Mouse (Mus musculus) cerebellum, adult 2 months (tissue): ENCODE data around the gene Camsap2. TPM values are rescaled to one million over a fixed set of nuclear protein-coding genes. Genes with fewer than 3 reads are reported as not detected.

Source experiments
- DNase-seq, 2 experiments: peaks; one replicate each; pipeline ENCODE4 v3.0.0; 2021
- H3K27ac ChIP-seq: fragments of 200-500 bp; 2 replicates; pipeline ENCODE4 v1.5.1; 2012; ENCODE audit warnings: low read length, control low read depth, inconsistent platforms; ENCODE audit not compliant: insufficient read depth
- H3K27me3 ChIP-seq: fragments of 200-500 bp; 2 replicates; pipeline ENCODE4 v1.6.1; 2012; ENCODE audit warnings: inconsistent platforms, mild to moderate bottlenecking, low read length, moderate library complexity; ENCODE audit not compliant: control insufficient read depth, insufficient read depth
- H3K4me1 ChIP-seq: fragments of 200-500 bp; 2 replicates; pipeline ENCODE4 v1.6.1; 2011; ENCODE audit warnings: low read length; ENCODE audit not compliant: control insufficient read depth, insufficient read depth
- H3K4me3 ChIP-seq: fragments of 200-500 bp; replicated peaks from 2 replicates; pipeline ENCODE3; 2011; ENCODE audit warnings: mild to moderate bottlenecking, low read depth, low read length, control low read depth; ENCODE audit not compliant: insufficient read depth
- CTCF ChIP-seq: fragments of 200-500 bp; IDR thresholded peaks from 2 replicates; pipeline ENCODE4 v1.5.1; 2011; ENCODE audit warnings: low read depth, mild to moderate bottlenecking, control low read depth, low read length, moderate library complexity, borderline replicate concordance; ENCODE audit not compliant: insufficient read depth
- POLR2A ChIP-seq: fragments of 200-500 bp; IDR thresholded peaks from 2 replicates; pipeline ENCODE4 v1.6.1; 2011; ENCODE audit warnings: low read length, control low read depth, borderline replicate concordance; ENCODE audit not compliant: insufficient read depth
- WGBS: fragments of 180-500 bp; shearing (Covaris S2); methylation state at CpG from one replicate; pipeline ENCODE4 v1.1.7; 2018; 5-methylcytosine and 5-hydroxymethylcytosine counted together
- polyA plus RNA-seq: library from polyadenylated mRNA; depleted of rRNA; stranded (reverse); fragments of >200 nt; gene quantifications from 2 replicates; pipeline ENCODE4 v1.2.3, GENCODE M21; 2012; rRNA removed

Gene Camsap2
- polyA plus RNA-seq, 1 experiment = 51.1 TPM

DNA sequence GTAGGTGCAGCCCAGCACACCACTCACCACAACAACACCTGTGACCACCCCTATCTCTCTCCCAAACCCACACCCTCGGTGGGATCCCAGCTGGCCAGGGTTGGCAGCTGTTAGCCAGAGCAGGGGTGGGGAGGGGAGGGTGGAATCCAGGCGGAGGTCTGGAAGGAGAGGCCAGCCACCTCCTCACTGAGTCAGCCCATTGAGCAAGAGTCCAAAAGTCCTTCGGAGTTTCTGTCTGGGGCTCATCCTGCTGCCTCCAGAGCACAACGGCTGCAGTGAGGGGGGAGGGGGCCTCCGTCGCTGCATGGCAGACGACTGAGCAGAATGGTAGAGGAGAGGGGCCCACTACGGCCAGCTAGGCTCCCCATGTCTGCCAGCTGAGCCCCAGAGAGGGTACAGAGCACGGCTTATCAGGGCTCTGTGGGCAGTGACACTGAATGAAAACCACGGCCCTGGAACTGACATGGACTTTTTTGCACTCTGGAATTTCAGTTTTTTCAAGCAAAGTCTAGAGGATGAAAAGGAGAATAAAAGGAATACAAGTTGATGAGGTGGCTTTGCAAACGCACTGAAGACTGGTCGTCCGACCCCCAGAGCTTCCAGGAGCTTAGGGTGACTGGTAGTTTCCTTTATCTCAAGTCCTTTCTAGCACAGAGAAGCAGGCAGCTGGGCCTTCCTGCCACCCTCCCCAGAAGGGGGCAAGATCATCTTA is 117.4 kb downstream of the Camsap2 start:
- H3K4me3 ChIP-seq = no peak overlapping the region
- no peak overlapping the region for H3K27ac ChIP-seq
- peaks cover 2% of the 10 kb centered on the region; the same call in 1 of the 2 replicates for H3K27me3 ChIP-seq
- TF ChIP-seq CTCF (no peak), POLR2A (no peak)
- 30% methylated on average over 13 of the region's 13 CpGs for WGBS
- peaks cover 8% of the 10 kb centered on the region for H3K4me1 ChIP-seq
- DNase-seq = no peak

DNA sequence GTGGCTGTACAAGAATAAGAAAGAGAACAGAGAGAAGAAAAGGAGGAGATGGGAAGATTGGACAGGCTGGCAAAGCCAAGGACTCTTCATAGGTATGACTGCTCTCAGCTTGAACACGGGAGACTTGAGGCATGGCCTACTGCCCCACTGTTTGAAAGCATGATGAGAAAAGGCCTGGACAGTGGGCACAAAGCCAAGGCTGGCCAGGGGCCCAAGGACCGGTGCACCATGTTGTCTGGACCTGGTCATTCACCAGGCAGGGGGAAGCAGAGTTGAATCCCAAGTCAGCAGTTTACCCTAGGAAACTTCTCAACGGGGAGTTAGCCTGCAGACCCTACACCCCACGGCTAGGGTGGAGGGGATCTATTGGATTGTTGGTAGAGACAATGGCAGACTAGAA is 118.0 kb downstream of the Camsap2 start:
- Histone ChIP-seq H3K27me3 (no peaks in the 10 kb centered on the region), H3K4me1 (peaks cover 8% of the 10 kb centered on the region), H3K27ac (no peak overlapping the region), H3K4me3 (no peak overlapping the region)
- TF ChIP-seq CTCF = no peak
- TF ChIP-seq POLR2A = no peak
- DNase-seq = peak in 1 of 2 experiments; percentile 15
- WGBS = 26% methylated on average over 4 of the region's 4 CpGs

DNA sequence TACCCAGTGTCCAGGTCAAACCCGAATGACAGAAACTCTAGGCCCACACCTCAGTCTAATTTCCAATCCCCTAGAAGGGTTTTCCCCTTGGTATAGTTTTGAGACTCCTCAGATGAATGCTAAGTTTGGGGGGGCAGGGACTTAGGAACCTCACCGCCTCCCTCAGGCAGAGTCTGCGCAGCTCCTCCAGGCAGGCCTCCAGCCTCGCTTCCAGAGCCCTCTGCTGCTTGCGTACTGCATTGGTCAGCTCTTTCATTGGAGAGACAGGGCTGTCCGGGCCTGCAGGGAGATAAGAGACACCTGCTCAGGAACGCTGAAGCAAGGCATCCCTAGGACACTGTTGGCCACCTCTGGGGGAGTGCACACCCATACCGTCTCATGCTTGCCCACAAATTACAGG is 119.3 kb downstream of the Camsap2 start:
- WGBS = 98% methylated on average over 8 of the region's 8 CpGs
- no peaks in the 10 kb centered on the region for H3K27me3 ChIP-seq
- DNase-seq = no peak
- H3K4me1 ChIP-seq = peaks cover 8% of the 10 kb centered on the region
- no peak overlapping the region for H3K27ac ChIP-seq
- no peak overlapping the region for H3K4me3 ChIP-seq
- TF ChIP-seq POLR2A = no peak
- TF ChIP-seq CTCF = no peak

DNA sequence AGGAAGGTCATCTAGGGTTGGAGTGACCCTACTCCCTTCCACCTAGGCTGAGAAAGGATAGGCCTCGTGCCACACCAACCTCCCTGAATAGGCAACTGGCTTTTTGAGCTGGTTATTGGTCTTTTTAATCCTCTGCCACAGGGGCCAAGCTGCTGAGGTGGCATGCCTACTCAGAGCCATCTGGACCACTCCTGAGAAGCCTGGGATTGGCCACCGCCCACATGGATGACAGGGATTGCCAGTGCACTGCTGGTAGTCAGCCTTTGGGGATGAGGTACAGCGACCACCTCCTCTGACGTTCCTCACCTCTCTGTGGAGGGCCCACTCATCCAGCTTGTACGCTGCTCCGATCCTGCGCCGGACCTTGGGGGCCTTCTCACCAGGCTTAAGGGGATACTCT is 120.1 kb downstream of the Camsap2 start:
- Histone ChIP-seq H3K27ac (no peak overlapping the region), H3K4me1 (peaks cover 8% of the 10 kb centered on the region), H3K27me3 (no peaks in the 10 kb centered on the region), H3K4me3 (no peak overlapping the region)
- TF ChIP-seq POLR2A = no peak
- TF ChIP-seq CTCF = no peak
- DNase-seq = no peak
- 63% methylated on average over 8 of the region's 8 CpGs for WGBS

DNA sequence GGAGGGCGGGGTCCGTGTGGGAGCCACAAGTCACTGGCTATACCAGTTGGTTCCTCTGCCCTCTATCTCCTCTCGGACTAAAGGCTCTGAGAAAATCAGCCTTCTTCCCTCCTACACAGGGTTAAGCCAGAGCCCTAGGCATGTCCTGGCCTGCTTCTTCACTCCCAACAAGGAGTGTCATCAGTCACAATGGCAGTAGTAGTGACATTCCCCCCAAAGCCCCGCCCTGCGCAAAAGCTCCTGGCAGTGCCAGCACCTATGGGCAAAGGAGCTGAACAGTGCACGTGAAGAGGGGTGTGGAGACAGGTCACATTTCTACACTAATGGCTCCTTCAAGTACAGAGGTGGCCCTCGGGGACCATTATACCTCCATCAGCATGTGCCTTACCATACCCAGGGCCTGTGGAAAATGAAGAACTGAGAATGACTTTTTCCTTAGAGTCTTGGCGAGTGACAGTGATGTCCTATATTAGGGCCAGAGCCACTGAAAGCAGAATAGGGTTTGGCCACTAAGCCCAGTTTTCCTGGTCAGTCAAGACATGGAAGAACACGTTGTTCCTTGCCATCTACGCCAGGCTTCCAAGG is 122.1 kb downstream of the Camsap2 start:
- Histone ChIP-seq H3K4me3 (no peak overlapping the region), H3K27me3 (no peaks in the 10 kb centered on the region), H3K4me1 (peaks cover 8% of the 10 kb centered on the region), H3K27ac (no peak overlapping the region)
- TF ChIP-seq CTCF (no peak), POLR2A (no peak)
- no peak for DNase-seq
- WGBS = 91% methylated on average over 10 of the region's 10 CpGs

DNA sequence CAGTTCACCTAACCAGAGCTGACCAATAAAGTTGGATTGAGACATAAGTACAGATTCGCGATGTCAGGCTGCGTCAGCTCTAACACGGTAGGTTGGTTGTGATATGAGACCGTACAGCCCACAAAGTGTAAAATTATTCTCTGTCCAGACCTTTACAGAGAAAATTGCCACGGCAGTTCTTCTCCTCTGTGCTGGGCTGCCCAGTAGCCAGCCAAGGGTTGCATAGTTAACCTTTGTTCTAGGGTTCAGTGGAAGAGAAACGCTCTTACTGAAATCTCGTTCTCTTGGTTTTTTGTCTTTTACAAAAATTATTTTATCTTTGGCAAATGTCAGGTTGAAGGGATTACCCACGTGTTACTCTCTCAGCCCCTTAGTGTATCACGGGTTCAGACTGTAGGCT is 123.5 kb downstream of the Camsap2 start:
- no peak for DNase-seq
- no peaks in the 10 kb centered on the region for H3K27me3 ChIP-seq
- no peak overlapping the region for H3K27ac ChIP-seq
- TF ChIP-seq CTCF (no peak), POLR2A (no peak)
- H3K4me1 ChIP-seq = peaks cover 8% of the 10 kb centered on the region
- H3K4me3 ChIP-seq = no peak overlapping the region
- WGBS = 93% methylated on average over 10 of the region's 10 CpGs

DNA sequence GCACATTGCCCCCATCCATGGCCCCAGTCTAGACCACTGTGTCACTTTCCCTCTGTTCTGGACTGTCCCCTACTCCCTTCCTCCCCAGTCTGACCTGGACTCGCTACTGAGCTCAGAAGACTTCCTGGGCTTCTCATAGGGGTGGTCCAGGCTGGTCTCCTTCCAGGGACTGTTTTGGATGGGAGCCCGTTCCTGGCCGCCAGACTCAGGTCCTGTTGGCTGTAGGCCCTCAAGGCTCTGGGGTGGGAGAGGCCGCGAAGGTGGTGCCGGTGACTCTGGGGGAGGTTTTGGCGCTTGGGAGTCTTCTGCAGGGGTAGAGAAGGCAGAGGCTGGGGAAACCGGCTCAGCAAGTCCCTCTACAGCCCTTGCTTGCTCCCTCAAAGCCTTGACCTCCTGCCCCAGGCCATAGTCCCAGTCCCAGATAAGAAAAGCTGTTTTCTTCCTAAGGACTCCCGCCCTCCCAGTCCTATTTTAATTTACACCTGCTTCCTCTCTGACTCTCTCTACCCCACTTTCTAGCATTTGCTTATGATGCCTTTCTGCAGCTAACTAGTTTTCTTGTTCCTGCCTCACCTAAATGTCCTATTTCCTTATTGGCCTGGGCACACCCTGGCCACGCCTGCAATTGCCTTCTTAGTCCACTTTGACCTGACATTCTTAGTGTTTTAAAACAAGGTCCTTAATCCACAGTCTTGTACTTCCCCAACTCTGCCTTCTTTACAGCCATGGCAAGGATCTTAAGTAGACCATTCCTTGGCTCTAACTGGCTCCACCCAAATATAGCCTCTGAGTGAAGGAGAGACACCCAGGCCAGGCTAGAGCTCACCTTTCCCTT is 125.7 kb downstream of the Camsap2 start:
- no peak overlapping the region for H3K4me3 ChIP-seq
- TF ChIP-seq CTCF (no peak), POLR2A (no peak)
- 35% methylated on average over 10 of the region's 10 CpGs for WGBS

More for the DNA sequence above, 125.7 kb downstream of the Camsap2 start:
- no peak overlapping the region for H3K27ac ChIP-seq
- DNase-seq = no peak
- H3K4me1 ChIP-seq = peaks cover under 1% of the 10 kb centered on the region; the same call in 1 of the 2 replicates
- H3K27me3 ChIP-seq = no peaks in the 10 kb centered on the region

Other genes starting within 250 kb of the Camsap2 start
- gene Kif21b, start 214.7 kb downstream of the Camsap2 start, polyA plus RNA-seq = 19.1 and 21.0 TPM in 2 replicates
- 0.63 and 1.0 TPM in 2 replicates for gene Mroh3, start 133.3 kb downstream of the Camsap2 start, polyA plus RNA-seq
- gene Inava, start 111.8 kb downstream of the Camsap2 start, polyA plus RNA-seq = 1.4 and 1.8 TPM in 2 replicates
- gene Gpr25, start 85.2 kb downstream of the Camsap2 start, polyA plus RNA-seq = 7.0 and 7.7 TPM in 2 replicates
- gene Ddx59, start 69.2 kb upstream of the Camsap2 start, polyA plus RNA-seq = 8.0 and 8.5 TPM in 2 replicates
- gene Kif14, start 120.2 kb upstream of the Camsap2 start, polyA plus RNA-seq = 0.13 and 0.33 TPM in 2 replicates